Mouse (Mus musculus) E14TG2a.4 (cell line): ENCODE data around the gene Ccdc33.

Experiments
- H3K27me3 ChIP-seq: 2 replicates; pipeline ENCODE4 v1.6.1; 2014; ENCODE audit warnings: low read length, control low read depth; ENCODE audit not compliant: insufficient read depth
- H3K36me3 ChIP-seq: 2 replicates; pipeline ENCODE4 v1.6.1; 2014; ENCODE audit warnings: low read length, control low read depth; ENCODE audit not compliant: insufficient read depth
- H3K4me1 ChIP-seq: replicated peaks from 2 replicates; pipeline ENCODE4 v1.6.1; 2014; ENCODE audit warnings: low read depth, low read length, control low read depth
- H3K4me3 ChIP-seq: replicated peaks from 2 replicates; pipeline ENCODE4 v1.5.1; 2014; ENCODE audit warnings: mild to moderate bottlenecking, low read length
- H3K9me3 ChIP-seq: 2 replicates; pipeline ENCODE4 v1.6.1; 2014; ENCODE audit warnings: low read length, control low read depth
- CTCF ChIP-seq: conservative IDR thresholded peaks from 2 replicates; pipeline ENCODE4 v1.5.1; 2014; ENCODE audit warnings: low read length
- NANOG ChIP-seq: IDR thresholded peaks from 2 replicates; pipeline ENCODE4 v1.6.1; 2014; ENCODE audit warnings: borderline replicate concordance, low read length, mixed read lengths
- POU5F1 ChIP-seq: IDR thresholded peaks from 2 replicates; pipeline ENCODE4 v1.6.1; 2014; ENCODE audit warnings: low read length, borderline replicate concordance

Ccdc33 gene

DNA sequence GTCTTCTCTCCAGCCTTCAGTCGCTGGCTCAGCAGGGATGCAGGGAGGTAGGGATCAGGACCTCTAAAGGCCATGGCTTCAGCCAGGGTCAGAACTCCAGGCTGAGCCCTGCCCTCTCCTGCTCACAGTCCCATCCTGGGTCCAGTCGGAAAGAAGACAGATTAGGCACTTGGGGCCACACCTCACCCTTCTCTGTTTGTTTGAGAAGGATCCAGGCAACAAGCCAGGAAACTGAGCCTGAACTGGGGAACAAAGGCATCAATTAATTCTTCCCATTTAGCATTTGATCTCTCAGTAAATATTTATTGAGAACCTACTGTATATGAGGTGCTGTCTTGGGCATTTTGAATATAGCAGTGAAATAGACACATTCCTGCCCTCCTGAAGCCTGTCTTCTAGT is at the start of gene Ccdc33:
TSS of gene Ccdc33 (minus strand) at position 153 of the 400 bp plus-strand sequence.
- TF ChIP-seq NANOG (no peak), CTCF (no peak), POU5F1 (no peak)
- H3K9me3 ChIP-seq: no peaks in the 10 kb centered on the region
- H3K4me3 ChIP-seq: no peak within 1 kb of the TSS
- peaks cover 83% of the 10 kb centered on the region for H3K27me3 ChIP-seq
- no peaks in the 10 kb centered on the region for H3K36me3 ChIP-seq
- peaks cover 44% of the 10 kb centered on the region for H3K4me1 ChIP-seq

DNA sequence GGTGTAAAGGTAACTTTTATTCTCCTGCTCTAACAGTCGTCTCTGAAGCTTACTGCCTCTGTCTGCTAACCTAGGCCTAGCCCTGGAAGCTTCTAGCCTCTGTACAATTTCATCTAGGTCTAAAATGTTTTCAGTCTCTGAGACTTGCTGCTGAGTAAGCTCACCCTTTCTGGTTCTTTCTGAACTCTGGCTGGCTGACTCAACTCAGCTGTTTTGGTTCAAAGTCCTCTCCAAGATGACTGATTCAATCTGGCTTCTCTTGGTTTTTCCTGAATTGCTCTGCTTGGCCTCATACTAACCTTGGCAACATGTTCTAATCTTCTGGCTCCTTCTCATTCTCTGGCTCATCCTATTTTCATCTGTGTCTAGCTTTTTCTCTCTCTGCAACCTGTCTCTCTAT is 47.2 kb upstream of the Ccdc33 start:
- TF ChIP-seq CTCF (no peak), POU5F1 (no peak), NANOG (no peak)
- Histone ChIP-seq H3K36me3 (no peaks in the 10 kb centered on the region), H3K9me3 (peaks cover 8% of the 10 kb centered on the region), H3K4me1 (peaks cover 10% of the 10 kb centered on the region), H3K4me3 (no peak overlapping the region), H3K27me3 (peaks cover 24% of the 10 kb centered on the region)

GRCm38 (mm10) chr9:58163146-58163545 is 44.5 kb upstream of the Ccdc33 start:
- Histone ChIP-seq H3K9me3 (peaks cover 8% of the 10 kb centered on the region), H3K4me3 (no peak overlapping the region)
- TF ChIP-seq NANOG (no peak), POU5F1 (no peak), CTCF (no peak)

DNA sequence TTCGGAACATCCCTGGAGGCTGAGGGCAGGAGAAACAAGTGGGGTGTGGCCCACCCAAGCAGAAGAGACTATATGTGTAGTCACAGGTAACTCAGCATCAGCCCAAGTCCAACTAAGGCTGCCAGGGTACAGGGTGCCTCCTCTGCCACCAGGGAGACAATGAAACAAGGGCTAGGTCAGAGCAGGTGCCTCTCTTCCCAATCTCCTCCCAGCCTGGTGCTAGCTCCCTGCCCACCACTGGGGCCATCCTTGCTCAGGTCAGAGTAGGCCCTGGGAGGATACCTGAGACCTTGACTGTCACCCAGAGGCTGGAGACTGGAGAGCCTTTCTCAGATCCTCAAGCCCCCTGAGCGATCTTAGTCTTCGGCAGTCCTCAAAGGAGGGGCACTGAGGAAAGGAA is 43.5 kb upstream of the Ccdc33 start:
- Histone ChIP-seq H3K4me3 (no peak overlapping the region), H3K36me3 (no peaks in the 10 kb centered on the region), H3K4me1 (peaks cover 19% of the 10 kb centered on the region), H3K27me3 (peaks cover 58% of the 10 kb centered on the region), H3K9me3 (peaks cover 8% of the 10 kb centered on the region)
- no peak for TF ChIP-seq CTCF
- no peak for TF ChIP-seq POU5F1

More at GRCm38 (mm10) chr9:58163146-58163545, 44.5 kb upstream of the Ccdc33 start:
- peaks cover 48% of the 10 kb centered on the region for H3K27me3 ChIP-seq
- H3K4me1 ChIP-seq: peaks cover 10% of the 10 kb centered on the region
- H3K36me3 ChIP-seq: no peaks in the 10 kb centered on the region

- Histone ChIP-seq H3K4me1 (peaks cover 22% of the 10 kb centered on the region), H3K36me3 (no peaks in the 10 kb centered on the region), H3K9me3 (no peaks in the 10 kb centered on the region), H3K4me3 (no peak overlapping the region), H3K27me3 (peaks cover 73% of the 10 kb centered on the region)
- TF ChIP-seq POU5F1 (no peak), CTCF (no peak), NANOG (no peak)
Measured at GRCm38 (mm10) chr9:58160315-58160714, 41.7 kb upstream of the Ccdc33 start.

- H3K4me3 ChIP-seq: no peak overlapping the region
- H3K27me3 ChIP-seq: peaks cover 78% of the 10 kb centered on the region
- H3K9me3 ChIP-seq: no peaks in the 10 kb centered on the region
- TF ChIP-seq NANOG: no peak
- H3K4me1 ChIP-seq: peaks cover 22% of the 10 kb centered on the region
- H3K36me3 ChIP-seq: no peaks in the 10 kb centered on the region
Measured at GRCm38 (mm10) chr9:58159855-58160254, 41.2 kb upstream of the Ccdc33 start.

- H3K36me3 ChIP-seq: no peaks in the 10 kb centered on the region
- peaks cover 88% of the 10 kb centered on the region for H3K27me3 ChIP-seq
- TF ChIP-seq NANOG (no peak), CTCF (no peak), POU5F1 (no peak)
- no peaks in the 10 kb centered on the region for H3K9me3 ChIP-seq
- peaks cover 19% of the 10 kb centered on the region for H3K4me1 ChIP-seq
- no peak overlapping the region for H3K4me3 ChIP-seq
Measured at GRCm38 (mm10) chr9:58158541-58159311, 40.1 kb upstream of the Ccdc33 start.

DNA sequence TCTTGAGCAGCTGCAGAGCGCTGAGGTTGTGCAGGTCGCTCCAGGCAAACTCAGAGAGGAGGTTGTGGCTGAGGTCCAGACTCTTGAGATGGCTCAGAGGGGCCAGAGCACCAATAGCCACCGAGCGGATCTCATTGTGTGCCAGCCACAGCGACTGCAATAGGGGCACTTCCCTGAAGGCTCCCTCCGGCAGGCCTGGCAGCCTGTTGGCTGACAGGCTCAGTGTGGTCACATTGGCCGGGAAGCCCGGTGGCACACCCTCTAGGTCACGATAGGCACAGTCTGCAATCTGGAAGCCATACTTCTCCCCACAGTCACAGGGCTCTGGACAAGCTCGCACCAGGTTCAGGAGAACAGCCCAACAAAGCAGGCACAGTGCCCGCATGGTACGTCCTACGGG is 39.2 kb upstream of the Ccdc33 start:
- Histone ChIP-seq H3K9me3 (no peaks in the 10 kb centered on the region), H3K4me1 (peaks cover 19% of the 10 kb centered on the region)
- TF ChIP-seq NANOG: no peak
- no peak for TF ChIP-seq CTCF
- TF ChIP-seq POU5F1: no peak

More for the DNA sequence above, 39.2 kb upstream of the Ccdc33 start:
- Histone ChIP-seq H3K27me3 (peaks cover 90% of the 10 kb centered on the region), H3K36me3 (no peaks in the 10 kb centered on the region), H3K4me3 (peak overlapping the region; percentile 50)
